Mouse (Mus musculus): Measurements from ENCODE around the gene Pex6. TPM values are rescaled to one million over a fixed set of nuclear protein-coding genes. Genes with fewer than 3 reads are reported as not detected.

The Pex6 gene
- polyA plus RNA-seq, 2 experiments from 2014 or later = 2.9 to 4.0 TPM

Other genes starting within 250 kb of the Pex6 start
- gene Ttbk1, start 223.8 kb upstream of the Pex6 start, polyA plus RNA-seq (2017; shearing (Covaris generic)) = 1 to 10 TPM in 1 of 2 experiments, under 1 TPM in 1; 0.49 to 1.5 TPM
- gene Dnph1, start 214.8 kb upstream of the Pex6 start, polyA plus RNA-seq (2017; shearing (Covaris generic)) = 10 to 100 TPM; 11.1 to 13.4 TPM
- gene Cul9, start 165.1 kb upstream of the Pex6 start, polyA plus RNA-seq (2017; shearing (Covaris generic)) = 1 to 10 TPM; 2.7 to 3.5 TPM
- gene Srf, start 155.3 kb upstream of the Pex6 start, polyA plus RNA-seq (2017; shearing (Covaris generic)) = 10 to 100 TPM in 1 of 2 experiments, 1 to 10 TPM in 1; 6.3 to 10.9 TPM
- gene Ptk7, start 82.0 kb upstream of the Pex6 start, polyA plus RNA-seq (2017; shearing (Covaris generic)) = under 1 TPM in 1 of 2 experiments, not detected in 1; 0.22 TPM
- 10 to 100 TPM in 1 of 2 experiments, 1 to 10 TPM in 1; 5.6 to 11.2 TPM for gene Klc4, start 65.4 kb upstream of the Pex6 start, polyA plus RNA-seq (2017; shearing (Covaris generic))
- gene Mrpl2, start 65.2 kb upstream of the Pex6 start, polyA plus RNA-seq (2017; shearing (Covaris generic)) = 10 to 100 TPM; 67.3 to 68.4 TPM
- 1 to 10 TPM; 2.8 to 4.1 TPM for gene Cul7, start 61.1 kb upstream of the Pex6 start, polyA plus RNA-seq (2017; shearing (Covaris generic))
- gene Rrp36, start 37.1 kb upstream of the Pex6 start, polyA plus RNA-seq (2017; shearing (Covaris generic)) = 10 to 100 TPM; 44.0 to 48.0 TPM
- gene Mea1, start 32.7 kb upstream of the Pex6 start, polyA plus RNA-seq (2017; shearing (Covaris generic)) = 100 to 1,000 TPM; 164 to 197 TPM
- 10 to 100 TPM; 22.0 to 28.7 TPM for gene Klhdc3, start 30.5 kb upstream of the Pex6 start, polyA plus RNA-seq (2017; shearing (Covaris generic))
- 10 to 100 TPM; 21.9 to 30.2 TPM for gene Ppp2r5d, start 6.4 kb upstream of the Pex6 start, polyA plus RNA-seq (2017; shearing (Covaris generic))
- under 1 TPM; 0.54 to 0.83 TPM for gene Gnmt, start 17.7 kb downstream of the Pex6 start, polyA plus RNA-seq (2017; shearing (Covaris generic))
- gene Cnpy3, start 40.8 kb downstream of the Pex6 start, polyA plus RNA-seq (2017; shearing (Covaris generic)) = 10 to 100 TPM; 19.2 to 21.6 TPM
- not detected for gene Ptcra, start 52.2 kb downstream of the Pex6 start, polyA plus RNA-seq (2017; shearing (Covaris generic))
- gene 2310039H08Rik, start 61.2 kb downstream of the Pex6 start, polyA plus RNA-seq (2017; shearing (Covaris generic)) = 10 to 100 TPM; 20.0 to 25.1 TPM
- 100 to 1,000 TPM; 144 to 146 TPM for gene Rpl7l1, start 71.2 kb downstream of the Pex6 start, polyA plus RNA-seq (2017; shearing (Covaris generic))
- 1 to 10 TPM; 8.3 to 8.5 TPM for gene Bicral, start 147.0 kb downstream of the Pex6 start, polyA plus RNA-seq (2017; shearing (Covaris generic))
- 10 to 100 TPM; 10.4 to 12.4 TPM for gene Tbcc, start 179.2 kb downstream of the Pex6 start, polyA plus RNA-seq (2017; shearing (Covaris generic))
- not detected for gene Prph2, start 199.0 kb downstream of the Pex6 start, polyA plus RNA-seq (2017; shearing (Covaris generic))

Data from activated CD4-positive, CD25-positive, alpha-beta regulatory T cell, adult 4 months (primary cell).